Mouse (Mus musculus): ENCODE results near the gene Gm26920.

Gm26920 gene

GRCm38 (mm10) chr7:30090092-30090969 is at the start of gene Gm26920, which contains the start of gene Zfp566:
Gene Gm26920 (minus strand): TSS chr7:30090410.
Gene Zfp566 (minus strand): TSS chr7:30090527.
- DNase-seq (ENCODE audit: low read depth) = peak; percentile 99

GRCm38 (mm10) chr7:30136826-30137225 is 46.6 kb upstream of the Gm26920 start:
- no peak for DNase-seq (ENCODE audit: low read depth)

DNA sequence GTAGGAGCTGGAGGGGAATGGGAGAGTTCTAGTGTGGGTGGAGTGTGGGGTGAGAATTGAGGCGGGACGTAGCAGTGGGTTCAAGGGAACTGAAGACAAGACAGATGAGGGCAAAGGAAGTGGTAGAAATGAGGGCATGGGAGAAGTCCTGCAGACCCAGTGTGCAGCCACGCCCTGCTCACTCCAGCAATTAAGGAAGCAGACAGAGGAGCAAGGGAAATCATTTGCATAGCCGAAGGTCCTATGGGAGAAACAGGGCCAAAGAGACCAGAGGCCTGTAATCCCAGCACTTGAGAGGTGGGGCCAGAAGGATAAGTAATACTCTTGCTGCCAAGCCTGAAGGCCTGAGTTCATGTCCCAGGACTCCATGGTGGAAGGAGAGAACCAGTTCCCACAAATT is 42.2 kb upstream of the Gm26920 start:
- DNase-seq (ENCODE audit: low read depth) = no peak

- no peak for DNase-seq (ENCODE audit: low read depth)
Measured at GRCm38 (mm10) chr7:30129900-30130299, 39.7 kb upstream of the Gm26920 start.

DNA sequence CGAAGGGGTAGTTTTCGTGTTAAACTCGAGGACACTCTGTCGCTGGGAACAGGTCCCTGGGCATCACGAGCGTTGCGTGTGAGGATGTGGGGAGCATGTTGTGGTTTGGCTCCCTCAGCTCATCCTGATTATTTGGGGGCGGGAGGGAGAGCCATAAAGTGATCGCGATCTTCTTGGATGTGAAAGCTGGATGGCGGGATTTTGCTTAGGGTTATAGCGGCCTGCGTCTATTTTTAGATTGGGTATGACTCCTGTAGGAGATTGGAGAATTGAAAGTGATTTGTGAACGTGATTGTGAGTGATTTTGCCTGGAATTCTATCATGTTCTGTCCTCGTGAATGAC is 31.9 kb upstream of the Gm26920 start:
- peak; percentile 52 for DNase-seq (ENCODE audit: low read depth)

DNA sequence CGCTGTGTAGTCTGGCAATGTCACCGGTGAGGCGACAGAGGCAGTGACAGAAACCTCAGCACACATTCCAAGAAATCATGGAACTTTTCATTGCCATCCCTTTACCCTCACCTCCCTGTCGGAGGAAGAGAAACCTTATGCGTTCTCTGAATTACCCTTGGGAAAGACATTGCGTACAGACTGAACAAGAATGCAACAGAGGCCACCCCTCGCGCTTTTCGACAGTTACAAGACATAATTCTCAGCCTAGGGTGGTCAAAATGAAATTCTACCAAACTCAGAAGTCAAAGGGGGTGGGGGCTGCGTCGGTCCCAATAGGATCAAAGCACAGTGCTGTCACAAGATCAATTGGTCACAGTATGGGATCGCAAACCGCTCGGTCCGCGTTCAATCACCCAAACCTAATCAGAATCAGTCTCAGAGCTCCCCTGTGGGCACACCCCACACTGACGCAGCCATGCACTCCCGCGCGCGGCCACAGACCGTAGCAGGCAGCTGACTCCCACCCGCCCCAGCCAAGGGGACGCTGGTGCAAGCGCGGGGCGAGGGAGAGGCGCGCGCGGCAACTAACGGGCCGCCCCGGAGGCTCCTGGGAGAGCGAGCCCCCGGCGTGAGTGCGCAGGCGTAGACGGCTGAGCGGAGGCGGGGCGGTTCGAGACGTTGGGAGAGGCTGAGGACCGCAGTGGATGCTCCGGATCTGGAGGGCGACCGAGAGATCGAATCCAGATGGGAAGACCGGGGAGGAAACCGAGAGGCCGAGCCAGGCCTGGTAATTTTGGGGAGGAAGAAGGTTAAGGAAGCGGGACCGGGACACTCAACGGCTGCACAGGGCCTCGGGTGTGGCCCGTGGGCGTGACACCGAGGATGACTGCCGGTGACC is 31.3 kb upstream of the Gm26920 start, which contains the start of gene Zfp382:
Zfp382 (plus strand) TSS at position 635 of the 880 bp plus-strand sequence.
- DNase-seq (ENCODE audit: low read depth) = peak; percentile 82

DNA sequence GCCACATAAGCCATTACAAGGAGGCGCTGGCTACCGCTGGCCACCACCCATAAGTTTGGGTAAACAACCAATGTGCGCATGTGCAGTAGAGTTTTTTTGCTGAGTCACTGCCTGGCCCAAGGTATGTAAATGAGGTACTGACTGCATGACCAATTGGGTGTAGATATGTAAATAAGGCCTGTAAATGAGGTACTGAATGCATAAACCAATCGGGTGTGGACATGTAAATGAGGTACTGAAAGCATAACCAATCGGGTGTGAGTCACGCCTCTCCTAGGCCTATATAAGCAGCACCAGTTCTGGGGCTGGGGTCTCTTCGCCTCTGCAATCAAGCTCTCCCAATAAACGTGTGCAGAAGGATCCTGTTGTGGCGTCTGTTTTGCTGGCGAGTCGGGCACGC is 27.7 kb upstream of the Gm26920 start:
- peak; percentile 54 for DNase-seq (ENCODE audit: low read depth)

DNA sequence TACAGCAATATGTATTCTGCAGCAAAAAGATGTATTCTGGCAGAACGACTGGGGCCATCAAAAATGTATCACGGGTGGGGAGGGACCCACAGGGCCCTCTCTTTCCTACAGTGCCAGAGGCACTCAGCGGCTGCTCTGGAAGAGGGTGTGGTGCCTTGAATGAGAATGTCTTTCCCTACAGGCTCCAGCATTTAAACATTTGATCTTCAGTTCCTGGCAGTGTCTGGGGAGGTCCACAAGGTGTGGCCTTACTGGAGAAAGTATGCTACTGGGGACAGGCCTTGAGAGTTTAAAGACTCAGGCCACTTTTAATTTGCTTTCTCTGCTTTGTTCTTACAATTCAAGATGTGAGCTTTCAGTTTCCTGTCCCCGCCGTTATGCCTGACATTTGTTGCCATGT is 25.9 kb upstream of the Gm26920 start:
- DNase-seq (ENCODE audit: low read depth) = no peak

- DNase-seq (ENCODE audit: low read depth) = no peak
Measured at GRCm38 (mm10) chr7:30099297-30099696, 9.1 kb upstream of the Gm26920 start.

DNA sequence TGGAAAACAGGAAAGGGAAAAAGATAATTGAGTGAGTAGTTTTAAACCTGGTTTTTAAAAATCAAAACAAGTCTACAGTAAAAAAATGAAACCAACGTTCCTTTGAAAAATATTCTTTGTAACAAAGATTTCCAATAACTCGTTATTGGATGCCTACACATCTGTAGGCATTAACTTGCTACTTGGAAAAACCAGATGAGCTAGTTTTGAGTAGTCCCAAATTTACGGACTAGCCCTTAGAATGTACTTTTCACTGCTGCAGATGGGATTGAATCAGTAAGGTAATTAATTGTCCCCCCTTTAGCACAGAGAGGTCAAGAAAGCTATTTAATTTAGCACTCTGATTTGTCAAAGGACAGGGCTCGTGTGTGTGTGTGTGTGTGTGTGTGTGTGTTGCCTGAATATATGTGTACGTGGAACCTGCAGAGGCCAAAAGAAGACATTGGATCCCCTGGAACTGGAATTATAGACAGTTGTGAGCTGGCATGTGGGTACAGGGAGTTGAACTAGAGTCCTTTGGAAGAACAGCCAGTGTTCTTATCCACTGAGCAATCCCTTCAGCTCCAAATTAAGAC is 5.4 kb upstream of the Gm26920 start:
- DNase-seq (ENCODE audit: low read depth) = peak; percentile 43

- peak; percentile 97 for DNase-seq (ENCODE audit: low read depth)
Measured at GRCm38 (mm10) chr7:30094646-30095429, 4.6 kb upstream of the Gm26920 start, which contains the start of gene Zfp260. Gene Zfp260 (plus strand): TSS chr7:30094777.

- DNase-seq (ENCODE audit: low read depth) = no peak
Measured at GRCm38 (mm10) chr7:30093918-30094415, 3.8 kb upstream of the Gm26920 start.

DNA sequence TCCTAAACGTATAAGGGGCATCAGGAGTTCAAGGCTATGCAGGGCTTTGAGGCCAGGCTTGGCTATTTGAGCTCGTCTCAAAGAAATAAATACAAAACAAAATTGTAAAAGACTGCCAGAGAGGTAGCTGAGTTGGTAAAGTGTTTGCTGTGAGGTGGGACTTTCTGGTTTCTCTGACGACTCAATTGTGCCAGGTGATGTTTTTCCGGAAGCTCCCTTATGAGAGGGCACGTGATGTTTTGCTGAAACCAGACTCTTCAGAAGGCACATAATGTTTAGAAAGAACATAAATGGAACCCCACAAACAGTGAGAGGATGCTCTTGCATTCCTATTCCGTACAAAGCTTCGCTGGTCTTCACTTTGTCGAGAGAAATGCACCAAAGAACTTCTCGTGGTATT is 2.5 kb upstream of the Gm26920 start:
- DNase-seq (ENCODE audit: low read depth) = no peak

DNA sequence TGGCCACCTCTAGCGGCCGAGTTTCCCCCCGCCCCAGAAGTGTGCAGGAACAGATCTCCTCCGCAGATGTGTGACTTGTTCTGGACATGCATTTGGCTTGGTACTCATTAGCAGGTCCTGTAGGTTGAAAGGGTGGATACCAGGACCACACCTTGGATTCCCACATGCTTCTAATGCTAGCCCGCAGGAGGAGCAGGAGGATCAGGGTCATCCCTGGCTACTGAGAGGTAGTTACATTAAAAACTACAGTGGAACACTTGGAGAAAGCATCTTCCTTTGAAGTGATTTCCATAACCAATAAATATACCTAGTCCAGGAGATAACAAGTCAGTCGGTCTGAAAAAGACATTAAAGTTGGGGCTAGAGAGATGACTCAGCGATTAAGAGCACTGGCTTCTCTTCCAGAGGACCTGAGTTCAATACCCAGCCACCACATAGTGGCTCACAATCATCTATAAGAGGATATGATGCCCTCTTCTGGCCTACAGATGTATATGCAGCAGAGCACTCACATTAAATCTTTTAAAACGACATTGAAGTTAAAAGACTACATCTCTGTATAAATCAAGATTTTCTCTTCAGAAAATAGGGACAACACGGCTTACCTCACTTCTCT is 868 bp upstream of the Gm26920 start:
- DNase-seq (ENCODE audit: low read depth) = peak; percentile 84

DNA sequence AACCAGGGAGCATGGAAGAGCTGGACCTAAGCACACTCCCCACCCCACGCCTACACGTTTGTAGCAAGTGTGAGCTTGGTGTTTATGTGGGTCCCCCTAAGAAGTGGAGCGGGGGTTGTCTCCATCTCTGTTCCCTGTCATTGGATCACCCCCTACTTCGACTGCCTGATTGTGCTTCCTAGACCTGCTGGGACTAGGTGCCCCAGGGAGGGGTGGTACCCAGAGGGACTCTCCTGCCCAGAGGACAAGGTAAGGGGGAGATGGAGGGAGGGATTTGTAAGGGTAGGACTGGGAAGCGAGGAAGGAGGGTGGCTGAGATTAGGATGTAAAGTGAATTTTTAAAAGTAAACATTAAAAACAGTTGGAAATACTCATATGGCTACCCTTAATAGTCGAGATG is 805 bp downstream of the Gm26920 start:
- DNase-seq (ENCODE audit: low read depth) = no peak

DNA sequence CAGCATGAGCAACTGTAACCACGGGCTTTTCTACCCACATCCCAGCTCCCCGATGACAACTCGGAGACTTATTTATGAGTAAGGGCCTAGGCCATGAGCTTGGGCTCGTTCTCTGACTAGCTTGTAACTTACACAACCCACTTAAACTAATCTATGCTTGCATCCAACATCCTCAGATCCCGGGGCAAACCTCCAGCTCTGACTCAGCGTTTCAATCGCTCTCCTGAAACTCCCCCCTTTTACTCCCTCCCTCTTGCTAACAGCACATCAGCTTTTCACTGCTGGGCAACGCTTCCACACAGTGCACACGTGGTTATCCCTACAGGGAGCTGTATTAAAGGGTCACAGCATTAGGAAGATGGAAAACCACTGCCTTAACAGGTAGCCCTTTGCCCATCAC is 3.7 kb downstream of the Gm26920 start:
- peak; percentile 76 for DNase-seq (ENCODE audit: low read depth)

- peak; percentile 71 for DNase-seq (ENCODE audit: low read depth)
Measured at GRCm38 (mm10) chr7:30072146-30073028, 17.8 kb downstream of the Gm26920 start, which contains the start of gene Zfp82. Gene Zfp82 (minus strand): TSS chr7:30072900.

DNA sequence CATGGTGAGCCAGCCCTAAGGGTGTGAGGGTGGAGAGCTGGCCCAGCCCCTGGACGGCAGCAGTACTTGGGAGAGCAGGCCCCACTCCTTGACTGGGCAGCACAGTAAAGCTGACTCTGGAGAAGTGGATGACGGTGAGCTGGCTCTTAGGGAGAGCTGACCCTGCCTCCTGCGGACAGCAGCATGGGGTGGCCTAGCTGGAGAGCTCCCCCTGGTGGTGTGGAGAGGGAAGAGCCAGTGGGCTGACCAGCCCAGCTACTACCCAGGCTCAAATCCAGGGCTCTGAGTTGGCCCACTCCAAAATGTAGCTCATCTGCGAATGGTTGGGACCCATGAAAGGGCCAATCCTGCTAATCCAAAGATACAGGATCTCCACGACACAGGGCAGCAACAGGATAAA is 25.6 kb downstream of the Gm26920 start:
- no peak for DNase-seq (ENCODE audit: low read depth)

DNA sequence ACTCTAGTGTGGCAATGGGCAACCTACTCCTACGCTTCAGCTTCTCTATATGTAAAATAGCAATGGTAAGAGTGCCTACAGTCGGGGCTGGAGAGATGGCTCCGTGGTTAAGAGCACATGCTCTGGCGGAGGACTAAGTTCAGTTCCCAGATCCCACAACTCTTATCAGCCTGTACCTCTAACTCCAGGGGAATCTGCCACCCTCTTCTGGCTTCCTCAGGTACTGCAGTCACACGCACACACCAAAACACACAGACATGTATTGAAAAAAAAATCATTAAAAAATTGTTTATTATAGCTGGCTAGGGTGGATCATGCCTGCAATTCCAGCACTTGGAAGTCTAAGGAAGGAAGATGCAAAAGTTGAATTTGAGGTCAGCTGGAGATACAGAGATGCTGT is 27.7 kb downstream of the Gm26920 start:
- peak; percentile 55 for DNase-seq (ENCODE audit: low read depth)

GRCm38 (mm10) chr7:30060341-30060740 is 29.9 kb downstream of the Gm26920 start:
- no peak for DNase-seq (ENCODE audit: low read depth)

All from 416B (cell line).